Mouse (Mus musculus): Measurements from ENCODE around the gene Tatdn2.

The Tatdn2 gene

DNA sequence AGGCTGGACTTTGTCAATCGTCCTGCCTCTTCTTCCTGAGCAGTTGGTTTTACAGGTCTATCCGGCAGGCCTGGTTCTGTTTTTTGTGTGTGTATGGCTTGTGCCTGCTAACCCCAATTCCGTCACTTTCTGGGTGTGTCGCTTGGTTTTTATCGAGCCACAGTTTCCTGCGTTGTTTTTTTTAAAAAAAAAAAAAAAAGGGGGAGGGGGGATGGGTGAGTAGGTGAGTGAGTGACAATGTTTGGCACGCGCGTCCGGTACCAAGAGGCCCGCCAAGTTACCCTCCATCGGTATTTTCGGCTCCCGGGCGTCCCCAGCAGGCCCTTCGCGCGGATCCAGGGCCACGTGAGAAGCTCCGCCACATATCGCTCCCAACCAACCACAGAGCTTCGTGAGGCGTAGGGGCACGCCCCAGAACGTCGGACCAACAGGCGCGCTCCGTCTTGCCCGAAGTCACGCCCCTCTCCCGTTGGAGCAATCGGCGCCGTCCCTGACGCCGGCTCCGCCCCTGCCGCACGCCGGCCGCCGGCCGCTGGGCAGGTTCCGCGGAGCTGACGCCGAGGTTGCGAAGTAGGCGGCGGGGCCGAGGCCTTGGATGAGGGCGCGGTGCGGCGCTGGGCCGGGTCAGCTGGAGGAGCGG is at the start of gene Tatdn2:
Tatdn2 (plus strand) TSS at position 469 of the 640 bp plus-strand sequence.
- in situ Hi-C loops (cut with MseI, MboI), result no loop called here

- in situ Hi-C loops (cut with MseI, MboI), result no loop called here
These were observed 47.3 kb upstream of the Tatdn2 start for GRCm38 (mm10) chr6:113649346-113650196.

DNA sequence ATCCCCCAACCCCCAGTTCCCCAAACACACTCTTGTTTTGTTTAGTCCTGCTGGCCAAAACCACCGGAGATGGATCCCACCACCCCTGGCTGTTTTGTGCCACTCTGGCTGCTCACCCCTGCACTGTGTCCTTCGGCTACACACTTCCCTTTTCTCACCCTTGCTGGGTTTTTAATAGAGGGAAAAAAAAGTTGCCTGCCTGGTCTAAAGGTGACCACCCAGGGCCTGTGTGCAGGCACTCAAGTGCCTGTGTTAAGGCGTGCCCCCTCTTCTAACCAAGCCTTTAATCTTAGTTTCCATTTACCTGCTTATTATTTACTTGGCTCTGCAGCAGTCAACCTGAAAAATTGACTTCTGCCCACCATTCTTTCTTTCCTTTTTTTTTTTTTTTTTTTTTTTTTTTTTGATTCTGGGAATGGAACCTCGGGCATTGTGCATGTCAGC is 46.6 kb upstream of the Tatdn2 start:
- in situ Hi-C loops (cut with MseI, MboI), result no loop called here

- in situ Hi-C loops (cut with MseI, MboI), result no loop called here
These were observed 45.2 kb upstream of the Tatdn2 start for GRCm38 (mm10) chr6:113651626-113652025.

- in situ Hi-C loops (cut with MseI, MboI), result no loop called here
These were observed 43.3 kb upstream of the Tatdn2 start for GRCm38 (mm10) chr6:113653551-113653950.

- in situ Hi-C loops (cut with MseI, MboI), result no loop called here
These were observed 42.7 kb upstream of the Tatdn2 start for GRCm38 (mm10) chr6:113654102-113654501.

GRCm38 (mm10) chr6:113654753-113655397 is 42.0 kb upstream of the Tatdn2 start:
- in situ Hi-C loops (cut with MseI, MboI), result no loop called here

GRCm38 (mm10) chr6:113655475-113655874 is 41.4 kb upstream of the Tatdn2 start:
- in situ Hi-C loops (cut with MseI, MboI), result no loop called here

DNA sequence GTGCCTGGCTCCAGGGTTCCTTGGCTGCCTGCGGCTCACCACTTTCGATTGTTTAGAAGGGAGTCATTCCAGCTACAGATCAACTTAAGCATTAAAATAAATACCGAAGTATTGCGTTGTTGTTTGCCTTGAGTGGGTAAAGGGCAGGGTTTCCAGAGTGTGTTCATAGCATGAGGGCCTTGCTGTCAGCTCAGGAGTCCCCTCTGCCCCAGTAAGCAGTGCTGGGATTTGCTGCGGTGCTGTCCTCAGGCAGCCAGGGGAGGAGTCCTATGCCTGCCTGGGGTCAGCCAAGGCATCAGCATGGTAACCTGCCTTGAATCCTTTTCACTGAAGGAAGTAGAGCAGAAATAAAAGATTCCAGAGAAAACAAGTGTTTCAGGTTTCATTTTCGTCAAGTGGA is 40.0 kb upstream of the Tatdn2 start:
- in situ Hi-C loops (cut with MseI, MboI), result no loop called here

GRCm38 (mm10) chr6:113658226-113658625 is 38.6 kb upstream of the Tatdn2 start:
- in situ Hi-C loops (cut with MseI, MboI), result no loop called here

- in situ Hi-C loops (cut with MseI, MboI), result no loop called here
These were observed 37.0 kb upstream of the Tatdn2 start for GRCm38 (mm10) chr6:113659648-113660491.

DNA sequence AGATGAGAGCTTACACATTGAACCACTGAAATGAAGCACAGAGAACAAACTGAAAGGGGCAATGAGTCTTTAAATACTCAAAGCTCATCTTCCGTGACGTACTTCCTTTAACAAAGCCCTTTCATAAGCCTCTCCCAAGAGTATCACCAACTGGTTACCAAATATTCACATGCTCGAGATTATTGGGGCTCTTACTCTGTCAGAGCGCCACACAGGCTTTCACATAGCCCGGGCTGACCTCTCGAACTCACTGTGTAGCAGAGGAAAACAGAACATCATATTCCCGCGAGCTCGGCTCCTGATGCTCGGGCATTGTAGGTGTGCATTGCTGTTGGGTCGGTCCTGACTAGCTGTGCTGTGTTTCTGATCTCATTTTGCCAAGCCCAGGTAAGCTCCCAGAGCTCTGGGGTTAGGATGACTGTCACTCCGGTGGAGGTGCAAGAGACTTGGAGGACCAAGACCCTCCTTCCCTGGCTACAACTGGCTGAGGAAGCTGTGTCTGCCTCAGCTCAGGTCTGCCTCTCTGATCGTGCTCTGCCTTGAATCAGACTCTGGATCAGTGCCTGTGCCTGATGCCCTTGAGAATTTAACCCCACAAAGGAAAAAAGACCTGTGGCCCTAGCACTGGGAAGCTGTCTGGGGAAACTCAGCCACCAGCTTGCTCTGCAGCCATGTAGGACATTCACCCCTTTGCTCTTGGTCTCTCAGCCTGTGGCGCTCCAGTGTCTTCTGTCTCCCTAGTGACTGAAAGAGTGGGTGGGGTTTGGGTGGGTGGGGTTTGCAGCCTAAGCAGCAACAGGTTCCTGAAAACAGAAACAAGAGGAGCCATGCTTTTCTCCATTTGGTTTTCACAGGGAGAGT is 36.1 kb upstream of the Tatdn2 start:
- in situ Hi-C loops (cut with MseI, MboI), result no loop called here

DNA sequence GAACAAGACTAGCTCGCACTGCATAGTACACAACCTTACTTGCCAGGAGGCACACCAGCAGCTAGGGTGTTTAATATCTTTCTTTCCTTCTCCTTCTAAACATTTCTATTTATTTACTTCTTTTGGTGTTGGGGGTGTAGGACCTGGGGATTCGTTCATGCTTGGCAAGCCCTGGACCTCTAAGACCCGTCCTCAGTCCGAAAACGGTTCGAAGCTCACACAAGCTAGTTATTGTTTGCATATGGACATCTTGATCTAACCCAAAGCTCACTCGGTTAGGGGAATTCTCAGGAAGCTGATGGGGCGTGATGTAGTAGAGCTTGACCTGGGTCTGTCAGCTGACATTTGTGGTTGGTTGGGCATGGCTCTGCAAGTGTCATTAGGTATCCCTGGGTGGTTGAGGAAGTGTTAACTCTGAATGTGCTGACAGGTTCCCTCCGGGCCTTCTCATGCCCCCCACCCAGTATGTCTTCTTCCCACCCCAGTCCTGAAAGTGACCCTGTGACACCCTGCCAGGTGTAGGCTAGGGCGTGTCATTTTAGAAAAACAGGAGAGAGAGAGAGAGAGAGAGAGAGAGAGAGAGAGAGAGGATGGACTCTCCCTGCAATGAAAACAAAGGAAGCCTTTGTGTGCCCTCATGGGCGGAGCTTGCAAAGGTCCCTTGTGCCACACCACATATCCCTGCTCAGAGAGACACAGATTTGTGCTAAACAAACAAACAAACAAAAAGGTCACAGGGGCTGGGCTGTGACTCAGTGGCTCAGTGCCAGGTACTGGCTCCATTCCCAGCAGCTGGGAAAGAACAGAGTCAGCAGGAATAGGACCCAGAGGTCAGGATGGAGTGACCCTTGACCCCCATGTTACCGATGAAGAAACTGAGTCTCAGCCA is 35.3 kb upstream of the Tatdn2 start:
- in situ Hi-C loops (cut with MseI, MboI), result no loop called here

DNA sequence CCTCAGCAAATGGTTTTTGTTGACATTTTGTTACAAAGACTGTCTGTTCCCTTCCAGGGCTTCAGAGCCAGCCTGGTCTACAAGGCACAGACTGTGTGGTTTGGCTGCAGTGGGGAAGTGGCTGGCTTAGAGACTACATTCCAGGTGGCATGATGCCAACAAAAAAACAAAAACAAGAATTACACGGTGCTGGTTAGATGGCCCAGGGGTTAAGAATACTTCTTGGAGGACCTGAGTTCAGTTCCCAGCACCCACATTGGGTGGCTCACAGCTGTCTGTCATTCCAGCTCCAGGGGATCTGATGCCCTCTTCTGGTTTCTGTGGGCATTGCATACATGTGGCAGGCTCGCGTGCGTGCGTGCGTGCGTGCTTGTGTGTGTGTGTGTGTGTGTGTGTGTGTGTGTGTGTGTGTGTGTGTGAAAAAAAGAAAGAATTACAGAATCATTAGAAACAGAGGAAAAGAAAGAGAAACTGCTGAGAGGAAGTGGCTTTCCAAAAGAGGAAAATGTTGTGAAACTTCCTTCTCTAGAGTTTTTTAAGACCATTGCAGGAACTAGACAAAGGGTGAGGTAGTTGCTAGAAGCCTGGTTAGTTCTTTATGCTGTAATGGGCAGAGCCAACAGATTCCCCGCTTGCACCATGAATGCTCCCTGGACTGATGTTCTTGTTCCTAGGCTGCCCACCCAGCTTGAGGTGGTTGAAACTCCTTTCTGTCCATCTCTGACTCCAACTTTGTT is 33.7 kb upstream of the Tatdn2 start:
- in situ Hi-C loops (cut with MseI, MboI), result no loop called here

GRCm38 (mm10) chr6:113664305-113664704 is 32.5 kb upstream of the Tatdn2 start:
- in situ Hi-C loops (cut with MseI, MboI), result no loop called here

DNA sequence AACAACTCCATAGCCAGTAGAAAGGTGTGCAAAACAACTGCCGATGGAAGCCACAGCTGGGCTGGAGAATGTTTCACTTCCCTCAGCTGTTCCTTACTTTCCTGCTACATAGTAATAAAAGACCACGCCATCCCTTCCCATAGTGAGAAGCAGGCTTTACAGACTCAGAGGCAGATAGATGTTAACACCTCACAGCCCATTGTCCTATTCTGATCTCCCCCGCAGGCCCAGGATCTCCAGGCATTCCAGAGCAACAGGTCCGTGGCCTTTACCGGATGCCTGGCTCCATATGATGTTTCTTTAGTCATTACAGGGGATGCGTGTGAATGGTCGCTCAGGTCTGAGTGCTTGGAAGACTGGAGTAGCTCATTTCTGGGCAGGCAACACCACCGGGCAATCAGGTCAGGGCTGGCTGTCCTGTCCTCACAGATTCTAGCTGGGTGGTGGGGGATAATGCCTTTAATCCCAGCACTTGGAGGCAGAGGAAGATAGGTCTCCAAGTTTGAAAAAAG is 29.2 kb upstream of the Tatdn2 start:
- in situ Hi-C loops (cut with MseI, MboI), result no loop called here

- in situ Hi-C loops (cut with MseI, MboI), result no loop called here
These were observed 28.3 kb upstream of the Tatdn2 start for GRCm38 (mm10) chr6:113668287-113669154.

GRCm38 (mm10) chr6:113669821-113670220 is 27.0 kb upstream of the Tatdn2 start:
- in situ Hi-C loops (cut with MseI, MboI), result loop anchor here in 1 of 2 experiments (5.0 kb wide), 1 partner anchor 33 kb away; the partner anchor contains the start of gene Irak2

All from mouse trophoblast stem cell (cell line).